Mouse (Mus musculus): ENCODE results near the gene Bco1. TPM values are rescaled to one million over a fixed set of nuclear protein-coding genes. Genes with fewer than 3 reads are reported as not detected.

The Bco1 gene
- polyA plus RNA-seq (2011; ENCODE audit: insufficient read length, low read depth, missing spikeins) = 0.22 TPM in 1 of 2 replicates, not detected in the other

DNA sequence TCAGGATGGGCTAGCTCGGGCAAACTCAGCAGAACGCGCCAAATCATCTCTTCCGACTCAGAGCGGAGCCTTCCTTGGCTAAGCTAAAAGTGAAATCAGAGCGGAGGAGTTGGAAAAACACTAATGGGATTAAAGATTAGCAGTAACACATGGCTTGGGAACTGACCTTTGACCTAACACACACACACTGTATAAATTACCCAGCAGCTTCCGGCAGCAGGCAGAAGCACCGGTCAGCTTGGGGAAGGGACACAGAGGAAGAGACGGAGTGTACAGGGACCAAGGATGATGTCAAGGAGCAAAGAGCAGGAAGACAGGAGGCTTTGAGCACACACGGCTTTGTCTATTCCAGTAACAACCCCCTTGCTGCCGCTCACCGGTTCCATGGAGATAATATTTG is at the start of gene Bco1:
Gene Bco1 (plus strand): TSS at position 208 of the 400 bp plus-strand sequence.
- H3K4me3 ChIP-seq (ENCODE audit: insufficient read depth, low read length) = no peak within 1 kb of the TSS
- H3K27ac ChIP-seq (ENCODE audit: insufficient read depth, low read length) = no peak within 1 kb of the TSS
- H3K4me1 ChIP-seq (ENCODE audit: control insufficient read depth, insufficient read depth, low read length) = 0 out of 2 replicates have a peak, but pooled peaks cover 9% of the 10 kb centered on the region
- TF ChIP-seq CTCF (IDR thresholded peaks at IDR 0.05; ENCODE audit: borderline replicate concordance, insufficient read depth, low read length) (no peak), POLR2A (IDR thresholded peaks at IDR 0.05; ENCODE audit: low read depth, low read length) (no peak)

DNA sequence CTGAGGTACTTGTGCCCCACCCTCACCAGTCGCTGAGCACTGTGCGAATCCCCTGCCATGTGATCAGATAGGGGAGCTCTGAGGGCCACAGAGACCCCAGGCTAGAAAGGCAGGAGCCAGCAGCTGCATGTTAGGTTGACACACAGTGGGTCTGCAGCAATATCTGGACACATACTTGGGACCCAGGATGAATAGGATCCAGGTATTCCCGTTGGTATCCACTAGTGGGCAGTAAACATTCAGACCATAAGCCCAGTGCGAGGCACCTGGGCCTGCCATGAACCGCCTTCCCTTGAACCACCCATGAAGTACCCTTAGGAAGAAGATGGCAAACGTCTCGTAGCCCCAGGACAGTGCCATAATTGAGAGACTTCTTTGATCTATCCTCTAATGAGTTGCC is 46.2 kb upstream of the Bco1 start:
- no peaks in the 10 kb centered on the region for H3K4me1 ChIP-seq (ENCODE audit: control insufficient read depth, insufficient read depth, low read length)
- TF ChIP-seq POLR2A (IDR thresholded peaks at IDR 0.05; ENCODE audit: low read depth, low read length) (no peak), CTCF (IDR thresholded peaks at IDR 0.05; ENCODE audit: borderline replicate concordance, insufficient read depth, low read length) (no peak)
- no peak overlapping the region for H3K27ac ChIP-seq (ENCODE audit: insufficient read depth, low read length)
- no peak overlapping the region for H3K4me3 ChIP-seq (ENCODE audit: insufficient read depth, low read length)

DNA sequence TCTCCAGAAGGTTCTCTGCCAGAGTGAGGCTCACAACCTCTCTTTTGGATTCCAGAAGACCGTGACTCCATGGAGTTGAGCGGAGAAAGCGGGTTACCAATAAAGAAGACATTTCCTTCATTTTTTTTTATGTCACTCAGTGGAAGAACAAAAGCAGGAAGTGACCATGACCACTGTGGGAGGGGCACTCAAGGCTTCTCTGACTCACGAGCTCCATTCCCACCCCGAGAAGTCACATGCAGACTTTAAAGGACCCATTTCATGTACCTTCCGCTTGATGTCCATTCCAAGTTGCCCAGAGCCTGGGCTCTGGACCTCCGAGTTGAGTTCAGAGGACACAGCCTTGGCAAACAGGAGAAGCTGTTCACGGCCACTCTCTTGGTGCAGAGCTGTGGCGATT is 44.9 kb upstream of the Bco1 start:
- no peak overlapping the region for H3K27ac ChIP-seq (ENCODE audit: insufficient read depth, low read length)
- H3K4me1 ChIP-seq (ENCODE audit: control insufficient read depth, insufficient read depth, low read length) = no peaks in the 10 kb centered on the region
- no peak overlapping the region for H3K4me3 ChIP-seq (ENCODE audit: insufficient read depth, low read length)
- no peak for TF ChIP-seq CTCF (IDR thresholded peaks at IDR 0.05; ENCODE audit: borderline replicate concordance, insufficient read depth, low read length)
- no peak for TF ChIP-seq POLR2A (IDR thresholded peaks at IDR 0.05; ENCODE audit: low read depth, low read length)

GRCm38 (mm10) chr8:117051316-117051715 is 44.3 kb upstream of the Bco1 start:
- no peak for TF ChIP-seq POLR2A (IDR thresholded peaks at IDR 0.05; ENCODE audit: low read depth, low read length)
- no peak for TF ChIP-seq CTCF (IDR thresholded peaks at IDR 0.05; ENCODE audit: borderline replicate concordance, insufficient read depth, low read length)

GRCm38 (mm10) chr8:117053135-117054079 is 42.2 kb upstream of the Bco1 start:
- TF ChIP-seq CTCF (IDR thresholded peaks at IDR 0.05; ENCODE audit: borderline replicate concordance, insufficient read depth, low read length) (no peak), POLR2A (IDR thresholded peaks at IDR 0.05; ENCODE audit: low read depth, low read length) (no peak)
- no peak overlapping the region for H3K27ac ChIP-seq (ENCODE audit: insufficient read depth, low read length)
- H3K4me1 ChIP-seq (ENCODE audit: control insufficient read depth, insufficient read depth, low read length) = no peaks in the 10 kb centered on the region
- H3K4me3 ChIP-seq (ENCODE audit: insufficient read depth, low read length) = no peak overlapping the region

More at GRCm38 (mm10) chr8:117051316-117051715, 44.3 kb upstream of the Bco1 start:
- no peak overlapping the region for H3K27ac ChIP-seq (ENCODE audit: insufficient read depth, low read length)
- H3K4me3 ChIP-seq (ENCODE audit: insufficient read depth, low read length) = no peak overlapping the region
- H3K4me1 ChIP-seq (ENCODE audit: control insufficient read depth, insufficient read depth, low read length) = no peaks in the 10 kb centered on the region

- Histone ChIP-seq H3K27ac (ENCODE audit: insufficient read depth, low read length) (no peak overlapping the region), H3K4me1 (ENCODE audit: control insufficient read depth, insufficient read depth, low read length) (no peaks in the 10 kb centered on the region), H3K4me3 (ENCODE audit: insufficient read depth, low read length) (no peak overlapping the region)
- TF ChIP-seq POLR2A (IDR thresholded peaks at IDR 0.05; ENCODE audit: low read depth, low read length) = no peak
- no peak for TF ChIP-seq CTCF (IDR thresholded peaks at IDR 0.05; ENCODE audit: borderline replicate concordance, insufficient read depth, low read length)
These were observed 41.5 kb upstream of the Bco1 start for GRCm38 (mm10) chr8:117054146-117054545.

GRCm38 (mm10) chr8:117055097-117055496 is 40.6 kb upstream of the Bco1 start:
- Histone ChIP-seq H3K27ac (ENCODE audit: insufficient read depth, low read length) (no peak overlapping the region), H3K4me1 (ENCODE audit: control insufficient read depth, insufficient read depth, low read length) (no peaks in the 10 kb centered on the region), H3K4me3 (ENCODE audit: insufficient read depth, low read length) (no peak overlapping the region)
- TF ChIP-seq POLR2A (IDR thresholded peaks at IDR 0.05; ENCODE audit: low read depth, low read length) = no peak
- TF ChIP-seq CTCF (IDR thresholded peaks at IDR 0.05; ENCODE audit: borderline replicate concordance, insufficient read depth, low read length) = no peak

- no peak overlapping the region for H3K27ac ChIP-seq (ENCODE audit: insufficient read depth, low read length)
- H3K4me3 ChIP-seq (ENCODE audit: insufficient read depth, low read length) = no peak overlapping the region
- TF ChIP-seq CTCF (IDR thresholded peaks at IDR 0.05; ENCODE audit: borderline replicate concordance, insufficient read depth, low read length) (no peak), POLR2A (IDR thresholded peaks at IDR 0.05; ENCODE audit: low read depth, low read length) (no peak)
- H3K4me1 ChIP-seq (ENCODE audit: control insufficient read depth, insufficient read depth, low read length) = no peaks in the 10 kb centered on the region
These were observed 36.6 kb upstream of the Bco1 start for GRCm38 (mm10) chr8:117059021-117059420.

DNA sequence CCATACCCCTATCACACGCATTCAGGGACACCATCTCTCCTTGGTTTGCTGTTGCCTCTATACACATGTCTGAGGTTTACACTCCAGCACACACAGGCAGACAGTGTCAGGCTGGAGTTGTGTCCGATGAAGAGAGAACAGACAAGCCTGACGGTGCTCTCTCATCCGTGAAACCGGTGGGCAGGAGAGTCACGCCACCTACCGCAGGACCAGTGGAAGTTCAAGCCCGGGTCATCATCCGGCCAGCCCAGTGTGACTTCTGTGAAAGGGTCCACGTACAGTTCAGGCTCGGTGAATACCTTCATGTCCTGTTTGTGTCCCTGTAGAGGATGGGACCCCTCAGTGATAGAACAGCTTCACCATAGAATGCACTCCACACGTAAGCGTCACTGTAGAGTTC is 35.3 kb upstream of the Bco1 start:
- Histone ChIP-seq H3K4me1 (ENCODE audit: control insufficient read depth, insufficient read depth, low read length) (no peaks in the 10 kb centered on the region), H3K4me3 (ENCODE audit: insufficient read depth, low read length) (no peak overlapping the region), H3K27ac (ENCODE audit: insufficient read depth, low read length) (no peak overlapping the region)
- TF ChIP-seq POLR2A (IDR thresholded peaks at IDR 0.05; ENCODE audit: low read depth, low read length) (no peak), CTCF (IDR thresholded peaks at IDR 0.05; ENCODE audit: borderline replicate concordance, insufficient read depth, low read length) (no peak)

Data from embryonic fibroblast, embryonic 13.5 days (primary cell).